Mouse (Mus musculus): ENCODE results near the gene Gm20388. TPM values are rescaled to one million over a fixed set of nuclear protein-coding genes. Genes with fewer than 3 reads are reported as not detected.
A peak's percentile ranks its signal among the peaks of the same experiment; 100 is the strongest.

The Gm20388 gene
- polyA plus RNA-seq, 1 experiment from 2014 or later, result 5.5 TPM

DNA sequence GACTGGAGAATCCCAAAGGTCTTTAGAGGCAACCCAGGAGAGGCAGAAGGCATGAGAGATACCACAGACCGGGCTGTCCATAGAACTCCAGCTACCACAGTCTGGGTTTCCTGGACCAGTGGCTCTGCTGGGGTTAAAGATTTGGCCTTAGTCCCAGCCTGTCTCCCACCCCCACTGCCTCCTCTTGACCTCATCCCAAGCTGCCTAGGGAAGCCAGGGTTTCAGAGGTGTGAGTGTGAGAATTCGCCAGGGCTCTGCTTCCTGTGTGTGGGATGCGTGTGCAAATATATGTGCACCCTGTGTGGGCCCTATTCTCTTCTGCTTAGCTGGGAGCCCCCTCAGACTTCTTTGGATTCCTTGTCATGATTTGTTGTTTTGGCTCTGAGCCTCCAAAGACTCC is 894.1 kb downstream of the Gm20388 start:
- DNase-seq (ENCODE audit: extremely low spot score, low spot score), result no peak
- no peaks in the 10 kb centered on the region for H3K9me3 ChIP-seq
- no peaks in the 10 kb centered on the region for H3K36me3 ChIP-seq (replicated peaks)
- WGBS, result 83% methylated on average over 3 of the region's 3 CpGs
- H3K27ac ChIP-seq, result no peak overlapping the region
- peaks cover 12% of the 10 kb centered on the region for H3K4me1 ChIP-seq
- no peak overlapping the region for H3K4me3 ChIP-seq
- peaks cover 57% of the 10 kb centered on the region for H3K27me3 ChIP-seq (ENCODE audit: poor library complexity, severe bottlenecking)

DNA sequence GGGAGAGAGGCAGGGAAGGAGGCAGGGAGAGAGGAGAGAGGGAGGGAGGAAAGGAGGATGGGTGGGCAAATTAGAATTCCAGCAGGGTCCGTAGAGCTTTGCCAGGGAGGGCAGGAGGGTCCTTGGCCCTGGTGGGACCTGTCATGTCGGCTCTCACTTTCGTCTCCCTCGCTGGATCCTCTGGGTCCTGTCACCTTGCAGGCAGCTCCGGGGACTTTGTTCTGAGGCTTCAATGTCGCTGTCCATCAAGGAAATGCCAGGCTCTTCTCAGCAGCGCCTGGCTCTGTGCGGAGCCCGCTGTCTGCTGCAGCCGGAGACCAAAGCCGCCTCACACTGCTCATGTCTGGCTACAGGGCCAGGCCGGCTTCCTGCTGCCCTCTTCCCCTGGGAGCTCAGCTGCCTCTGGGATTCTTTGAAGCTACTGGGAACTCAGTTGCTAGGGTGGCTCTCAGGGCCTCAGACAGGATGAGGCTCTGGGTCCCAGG is 896.2 kb downstream of the Gm20388 start:
- DNase-seq (ENCODE audit: extremely low spot score, low spot score), result no peak
- Histone ChIP-seq H3K9me3 (no peaks in the 10 kb centered on the region), H3K4me3 (no peak overlapping the region), H3K4me1 (peaks cover 3% of the 10 kb centered on the region; the same call in 1 of the 2 replicates), H3K36me3 (replicated peaks) (no peaks in the 10 kb centered on the region), H3K27me3 (ENCODE audit: poor library complexity, severe bottlenecking) (peaks cover 39% of the 10 kb centered on the region), H3K27ac (peak overlapping the region; percentile 20; the same call in 1 of the 2 replicates)
- WGBS, result 71% methylated on average over 12 of the region's 12 CpGs

DNA sequence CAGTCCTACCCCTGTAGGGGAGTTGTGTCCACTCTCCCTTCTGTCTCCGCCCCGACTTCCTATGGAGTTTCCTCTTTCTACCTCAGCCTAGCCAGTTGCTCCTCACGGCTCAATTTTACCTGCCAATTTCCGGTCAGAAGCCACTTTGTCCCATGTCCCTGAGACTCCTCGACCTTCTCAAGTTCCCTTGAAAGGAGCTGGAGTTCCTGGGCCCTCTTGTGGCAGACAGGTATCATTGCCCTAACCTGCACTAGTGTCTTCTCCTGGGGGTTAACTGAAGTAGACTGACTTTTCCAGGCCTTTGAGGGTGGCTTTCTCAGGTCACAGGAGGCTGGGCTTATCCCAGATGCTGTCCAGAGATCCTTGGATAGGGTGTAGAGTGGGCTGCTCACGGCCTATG is 897.1 kb downstream of the Gm20388 start:
- no peak overlapping the region for H3K27ac ChIP-seq
- H3K27me3 ChIP-seq (ENCODE audit: poor library complexity, severe bottlenecking), result peaks cover 30% of the 10 kb centered on the region
- H3K4me3 ChIP-seq, result no peak overlapping the region
- peaks cover 3% of the 10 kb centered on the region; the same call in 1 of the 2 replicates for H3K4me1 ChIP-seq
- H3K36me3 ChIP-seq (replicated peaks), result no peaks in the 10 kb centered on the region
- H3K9me3 ChIP-seq, result no peaks in the 10 kb centered on the region
- no peak for DNase-seq (ENCODE audit: extremely low spot score, low spot score)
- WGBS, result 49% methylated on average over 6 of the region's 6 CpGs

DNA sequence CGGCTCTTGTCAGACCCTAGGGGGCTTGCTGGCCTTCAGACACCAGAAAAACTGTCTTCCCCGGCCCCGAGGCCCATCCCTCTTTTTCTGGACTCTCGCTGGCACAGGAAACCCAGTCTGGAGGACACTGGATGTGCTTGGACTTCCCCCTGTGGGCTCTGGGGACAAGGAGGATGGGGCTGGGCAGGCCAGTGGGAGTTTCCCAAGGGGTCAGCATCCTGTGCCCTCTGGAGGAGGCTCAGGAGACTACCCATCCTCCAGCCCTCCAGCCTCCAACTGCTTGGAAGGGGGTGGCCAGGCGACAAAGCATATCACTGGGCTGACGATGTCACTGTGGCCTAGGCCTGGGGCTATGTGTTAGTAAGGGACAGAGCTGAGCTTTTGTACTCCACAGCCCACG is 898.4 kb downstream of the Gm20388 start:
- WGBS, result 67% methylated on average over 7 of the region's 7 CpGs
- no peak overlapping the region for H3K4me3 ChIP-seq
- peaks cover 3% of the 10 kb centered on the region; the same call in 1 of the 2 replicates for H3K4me1 ChIP-seq
- H3K9me3 ChIP-seq, result no peaks in the 10 kb centered on the region
- H3K36me3 ChIP-seq (replicated peaks), result no peaks in the 10 kb centered on the region
- peaks cover 25% of the 10 kb centered on the region for H3K27me3 ChIP-seq (ENCODE audit: poor library complexity, severe bottlenecking)
- H3K27ac ChIP-seq, result no peak overlapping the region
- no peak for DNase-seq (ENCODE audit: extremely low spot score, low spot score)

DNA sequence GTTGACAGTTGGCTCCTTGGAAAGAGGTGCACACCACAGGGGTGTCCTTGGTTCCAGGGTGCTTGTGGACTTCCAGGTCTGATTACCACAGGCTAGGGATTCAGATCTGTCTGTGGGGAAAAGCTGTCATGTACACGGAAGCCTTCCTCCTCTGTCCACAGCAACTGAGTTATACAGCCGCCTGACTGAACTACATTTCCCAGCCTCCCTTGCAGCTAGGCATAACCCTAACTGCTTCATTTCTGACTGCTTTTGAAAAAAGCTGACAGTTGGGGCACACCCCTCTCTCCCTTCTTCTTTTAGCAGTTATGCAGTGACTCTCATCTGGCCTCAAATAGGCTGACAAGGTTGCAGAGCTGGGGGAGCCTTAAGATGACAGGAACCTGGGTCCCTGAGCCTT is 901.3 kb downstream of the Gm20388 start:
- WGBS, result 84% methylated on average over 2 of the region's 2 CpGs
- no peaks in the 10 kb centered on the region for H3K9me3 ChIP-seq
- H3K4me1 ChIP-seq, result peaks cover 3% of the 10 kb centered on the region; the same call in 1 of the 2 replicates
- H3K36me3 ChIP-seq (replicated peaks), result no peaks in the 10 kb centered on the region
- no peak for DNase-seq (ENCODE audit: extremely low spot score, low spot score)
- no peak overlapping the region for H3K27ac ChIP-seq
- H3K4me3 ChIP-seq, result no peak overlapping the region
- peaks cover 6% of the 10 kb centered on the region for H3K27me3 ChIP-seq (ENCODE audit: poor library complexity, severe bottlenecking)

DNA sequence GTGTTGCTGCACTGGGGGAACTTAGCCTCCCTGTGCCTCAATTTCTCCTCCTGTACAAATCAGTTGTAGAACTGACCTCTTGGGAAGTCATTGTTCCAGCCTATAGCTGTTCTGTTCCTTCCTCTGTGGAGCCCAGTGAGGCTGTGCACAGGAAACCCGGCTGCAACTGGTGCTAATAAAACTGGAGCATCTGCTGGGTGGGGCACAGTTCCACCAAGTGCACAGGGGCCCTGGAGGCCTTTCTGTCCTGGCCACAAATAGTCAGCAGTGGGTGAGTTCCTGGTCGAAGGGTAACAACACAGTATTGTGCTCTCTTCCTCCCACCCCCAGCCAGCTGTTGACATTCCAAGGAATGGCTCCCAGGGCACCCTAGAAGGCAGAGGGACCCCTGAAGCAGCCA is 902.4 kb downstream of the Gm20388 start:
- H3K4me1 ChIP-seq, result peaks cover 3% of the 10 kb centered on the region; the same call in 1 of the 2 replicates
- no peak overlapping the region for H3K27ac ChIP-seq
- H3K4me3 ChIP-seq, result no peak overlapping the region
- peaks cover 6% of the 10 kb centered on the region; the same call in 1 of the 2 replicates for H3K27me3 ChIP-seq (ENCODE audit: poor library complexity, severe bottlenecking)
- H3K36me3 ChIP-seq (replicated peaks), result no peaks in the 10 kb centered on the region
- no peak for DNase-seq (ENCODE audit: extremely low spot score, low spot score)
- H3K9me3 ChIP-seq, result no peaks in the 10 kb centered on the region
- WGBS, result 72% methylated on average over 2 of the region's 2 CpGs

DNA sequence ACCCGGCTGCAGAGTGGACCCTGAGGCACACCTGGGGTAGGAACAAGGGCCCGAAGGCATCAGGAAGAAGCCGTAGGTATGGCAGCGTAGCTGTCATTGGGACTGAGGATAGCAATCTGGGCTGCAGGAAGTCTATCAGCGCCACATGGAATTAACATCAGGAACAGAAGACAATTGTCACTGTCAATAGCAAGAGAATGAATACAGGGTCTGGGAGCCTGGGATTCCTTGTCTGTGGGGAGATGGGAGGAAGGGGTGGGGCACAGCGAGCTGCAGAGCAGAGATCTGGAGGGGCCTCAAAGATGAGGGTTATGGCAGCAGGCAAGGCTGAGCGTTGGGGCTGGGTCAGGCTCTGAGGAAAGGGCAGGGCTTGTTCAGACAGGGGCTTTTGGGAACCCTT is 903.2 kb downstream of the Gm20388 start:
- no peak overlapping the region for H3K4me3 ChIP-seq
- H3K9me3 ChIP-seq, result no peaks in the 10 kb centered on the region
- H3K4me1 ChIP-seq, result peaks cover 3% of the 10 kb centered on the region; the same call in 1 of the 2 replicates
- H3K36me3 ChIP-seq (replicated peaks), result no peaks in the 10 kb centered on the region
- H3K27ac ChIP-seq, result no peak overlapping the region
- DNase-seq (ENCODE audit: extremely low spot score, low spot score), result no peak
- 84% methylated on average over 7 of the region's 7 CpGs for WGBS
- H3K27me3 ChIP-seq (ENCODE audit: poor library complexity, severe bottlenecking), result peaks cover 6% of the 10 kb centered on the region; the same call in 1 of the 2 replicates

DNA sequence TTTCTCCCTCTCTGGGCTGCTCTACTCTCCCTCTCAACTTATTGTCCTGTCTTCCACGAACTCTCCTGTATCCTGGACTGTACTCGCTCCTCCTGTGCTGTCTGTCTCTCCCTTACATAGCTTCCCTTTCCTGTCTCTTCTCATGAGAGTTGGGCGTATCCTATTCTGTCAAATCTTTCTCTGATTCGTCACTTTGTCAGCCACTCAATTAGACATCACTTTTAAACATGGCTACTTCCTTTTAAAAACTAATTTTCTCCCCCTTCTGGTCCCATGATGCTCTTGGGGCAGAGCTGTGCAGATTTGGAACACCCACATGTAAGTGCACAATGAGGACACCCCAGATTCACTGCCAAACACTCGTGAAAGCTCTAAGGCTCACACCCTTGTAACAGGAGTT is 905.7 kb downstream of the Gm20388 start:
- Histone ChIP-seq H3K9me3 (0 out of 2 replicates have a peak, but pooled peaks cover 5% of the 10 kb centered on the region), H3K27ac (no peak overlapping the region), H3K27me3 (ENCODE audit: poor library complexity, severe bottlenecking) (peaks cover 21% of the 10 kb centered on the region), H3K4me1 (peaks cover 12% of the 10 kb centered on the region; the same call in 1 of the 2 replicates), H3K4me3 (no peak overlapping the region), H3K36me3 (replicated peaks) (no peaks in the 10 kb centered on the region)
- DNase-seq (ENCODE audit: extremely low spot score, low spot score), result no peak
- WGBS, result 85% methylated on average over 5 of the region's 5 CpGs

DNA sequence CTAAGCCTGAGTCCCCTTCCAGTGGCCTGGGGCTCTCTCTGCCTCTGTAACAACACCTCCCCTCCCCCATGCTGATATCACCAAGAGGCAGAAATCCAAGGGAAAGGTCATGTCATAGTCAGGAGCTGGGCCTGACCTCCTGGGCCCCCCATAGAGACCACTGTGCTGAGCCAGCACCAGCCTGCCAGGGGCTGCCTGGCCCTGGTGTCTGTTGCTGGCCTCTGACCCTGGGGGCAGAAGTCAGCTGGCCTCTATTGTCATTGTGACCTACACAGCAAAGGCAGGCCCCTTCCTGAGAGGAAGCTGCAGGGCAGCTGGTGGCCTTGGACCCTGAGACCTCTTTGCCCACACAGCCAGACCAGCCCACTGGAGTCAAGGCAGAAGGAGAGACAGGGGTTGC is 909.3 kb downstream of the Gm20388 start:
- Histone ChIP-seq H3K4me3 (no peak overlapping the region), H3K9me3 (peaks cover 8% of the 10 kb centered on the region; the same call in 1 of the 2 replicates), H3K27me3 (ENCODE audit: poor library complexity, severe bottlenecking) (peaks cover 21% of the 10 kb centered on the region), H3K27ac (no peak overlapping the region), H3K4me1 (peaks cover 12% of the 10 kb centered on the region; the same call in 1 of the 2 replicates), H3K36me3 (replicated peaks) (no peaks in the 10 kb centered on the region)
- DNase-seq (ENCODE audit: extremely low spot score, low spot score), result no peak

DNA sequence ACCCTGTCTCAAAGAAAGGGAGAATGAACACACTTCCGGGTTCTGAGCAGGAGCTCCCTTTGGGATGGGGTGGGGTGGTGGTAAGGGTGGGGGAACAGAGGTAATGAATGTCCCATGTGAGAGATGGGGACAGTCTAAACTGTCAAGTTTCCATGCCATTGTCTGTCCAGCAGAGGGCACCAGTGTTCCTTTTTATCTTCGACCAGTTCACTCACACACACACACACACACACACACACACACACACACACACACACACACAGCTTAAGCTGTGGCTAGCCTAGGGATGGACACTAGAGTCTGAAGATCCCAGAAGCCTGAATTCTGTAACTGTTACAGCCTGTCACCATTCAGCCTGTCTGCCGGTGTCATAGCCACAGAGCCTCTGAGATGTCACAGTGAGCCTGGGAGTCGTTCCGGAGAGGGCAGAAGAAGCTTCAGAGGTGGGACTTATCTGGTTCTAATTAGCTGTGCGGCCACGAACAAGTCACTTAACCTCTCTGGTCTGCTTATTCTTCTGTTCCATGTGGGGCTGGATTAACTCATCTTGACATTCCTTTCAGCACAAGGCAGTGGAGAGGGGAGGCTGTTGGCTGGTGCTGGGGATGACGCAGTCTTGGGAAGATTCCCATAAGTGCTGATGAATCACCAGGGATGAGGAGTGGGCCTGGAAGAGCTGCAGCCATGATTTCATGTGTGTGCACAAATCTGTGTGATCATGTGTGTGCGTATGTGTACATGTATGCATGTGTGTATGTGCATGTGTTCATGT is 910.9 kb downstream of the Gm20388 start:
- H3K27me3 ChIP-seq (ENCODE audit: poor library complexity, severe bottlenecking), result peaks cover 31% of the 10 kb centered on the region
- no peak overlapping the region for H3K27ac ChIP-seq
- peaks cover 8% of the 10 kb centered on the region; the same call in 1 of the 2 replicates for H3K9me3 ChIP-seq
- DNase-seq (ENCODE audit: extremely low spot score, low spot score), result peak; percentile 61
- no peaks in the 10 kb centered on the region for H3K36me3 ChIP-seq (replicated peaks)
- H3K4me3 ChIP-seq, result no peak overlapping the region
- 39% methylated on average over 9 of the region's 9 CpGs for WGBS
- H3K4me1 ChIP-seq, result peaks cover 12% of the 10 kb centered on the region; the same call in 1 of the 2 replicates

DNA sequence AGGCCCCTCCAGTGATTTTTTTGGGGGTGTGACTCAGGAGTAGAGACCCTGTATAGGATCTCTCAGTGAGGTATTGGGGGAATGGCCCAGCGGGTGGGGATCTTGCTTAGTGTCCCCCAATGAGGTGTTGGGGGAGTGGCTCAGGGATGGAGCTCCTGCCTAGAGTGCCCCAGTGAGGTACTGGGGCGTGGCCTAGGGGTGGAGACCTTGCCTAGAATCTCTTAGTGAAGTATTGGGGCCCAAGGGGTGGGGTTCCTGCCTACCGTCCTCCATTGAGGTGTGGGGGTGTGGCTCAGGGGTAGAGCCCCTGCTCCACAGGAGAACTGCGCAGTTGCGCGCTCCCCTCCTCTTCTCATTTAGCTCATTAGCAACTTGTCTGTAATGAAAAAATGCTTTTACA is 912.7 kb downstream of the Gm20388 start:
- no peaks in the 10 kb centered on the region for H3K36me3 ChIP-seq (replicated peaks)
- H3K9me3 ChIP-seq, result peaks cover 8% of the 10 kb centered on the region; the same call in 1 of the 2 replicates
- H3K27ac ChIP-seq, result no peak overlapping the region
- H3K27me3 ChIP-seq (ENCODE audit: poor library complexity, severe bottlenecking), result peaks cover 40% of the 10 kb centered on the region
- DNase-seq (ENCODE audit: extremely low spot score, low spot score), result no peak
- 36% methylated on average over 6 of the region's 6 CpGs for WGBS
- no peak overlapping the region for H3K4me3 ChIP-seq
- peaks cover 22% of the 10 kb centered on the region for H3K4me1 ChIP-seq

DNA sequence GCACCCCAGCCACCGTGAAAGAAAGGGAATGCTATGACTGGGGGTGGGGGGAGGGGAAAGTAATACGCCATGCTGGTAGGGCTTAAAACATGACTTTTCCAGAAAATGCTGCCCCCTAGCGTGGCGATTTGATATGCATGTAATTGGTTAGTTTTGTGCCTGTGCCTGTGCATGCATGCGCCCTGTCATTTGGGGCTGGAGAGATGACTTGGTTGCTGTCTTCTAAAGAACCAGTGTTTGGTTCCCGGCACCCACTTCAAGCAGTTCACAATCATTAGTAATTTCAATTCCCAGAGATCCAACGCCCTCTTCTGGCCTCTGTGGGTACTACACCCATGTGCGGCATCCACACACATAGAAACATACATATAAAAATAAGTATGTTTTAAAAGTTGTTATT is 913.2 kb downstream of the Gm20388 start:
- H3K36me3 ChIP-seq (replicated peaks), result no peaks in the 10 kb centered on the region
- DNase-seq (ENCODE audit: extremely low spot score, low spot score), result no peak
- H3K4me3 ChIP-seq, result no peak overlapping the region
- H3K27ac ChIP-seq, result no peak overlapping the region
- WGBS, result 64% methylated on average over 8 of the region's 8 CpGs
- H3K4me1 ChIP-seq, result peaks cover 23% of the 10 kb centered on the region
- H3K9me3 ChIP-seq, result peaks cover 8% of the 10 kb centered on the region; the same call in 1 of the 2 replicates
- peaks cover 45% of the 10 kb centered on the region for H3K27me3 ChIP-seq (ENCODE audit: poor library complexity, severe bottlenecking)

DNA sequence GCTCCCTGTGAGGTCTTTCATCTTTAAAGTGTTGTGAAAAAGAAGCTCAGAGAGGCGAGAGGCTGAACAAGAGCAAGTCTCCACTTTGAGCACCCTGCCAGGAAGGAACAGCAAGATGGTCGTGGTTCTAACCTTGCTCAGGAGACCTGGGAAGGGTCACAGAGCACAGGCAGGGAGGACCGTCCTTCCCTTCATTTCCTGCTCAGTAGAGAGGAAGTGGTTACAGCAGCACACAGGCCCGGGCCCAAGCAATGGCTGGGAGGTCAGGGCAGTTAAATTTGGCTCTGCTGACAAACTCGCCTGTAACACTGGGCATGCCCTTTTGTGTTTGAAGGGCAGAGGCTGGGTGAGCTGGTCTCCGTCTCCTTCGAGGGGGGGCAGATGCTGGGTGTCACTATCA is 914.0 kb downstream of the Gm20388 start:
- Histone ChIP-seq H3K4me3 (no peak overlapping the region), H3K36me3 (replicated peaks) (no peaks in the 10 kb centered on the region), H3K9me3 (peaks cover 3% of the 10 kb centered on the region; the same call in 1 of the 2 replicates), H3K27me3 (ENCODE audit: poor library complexity, severe bottlenecking) (peaks cover 52% of the 10 kb centered on the region), H3K27ac (no peak overlapping the region), H3K4me1 (peaks cover 22% of the 10 kb centered on the region)
- no peak for DNase-seq (ENCODE audit: extremely low spot score, low spot score)
- 71% methylated on average over 7 of the region's 7 CpGs for WGBS
